Mouse (Mus musculus) hindbrain, embryonic 13.5 days (tissue): ENCODE measurements around the gene C2cd4d. TPM values are rescaled to one million over a fixed set of nuclear protein-coding genes. Genes with fewer than 3 reads are reported as not detected.

Source experiments
- ATAC-seq: fragments of 200-750 bp; cut with Nextera tagmentation; 2 replicates; pipeline ENCODE4 v1.8.0; 2017; ENCODE audit warnings: moderate TSS enrichment; ENCODE audit not compliant: low FRiP score
- H3K27ac ChIP-seq: fragments of 300-500 bp; sonication (generic); 2 replicates; pipeline ENCODE4 v1.5.1; 2015; ENCODE audit warnings: inconsistent platforms, mild to moderate bottlenecking, moderate library complexity
- H3K27me3 ChIP-seq: fragments of 300-500 bp; sonication (generic); 2 replicates; pipeline ENCODE4 v1.6.1; 2015; ENCODE audit warnings: mild to moderate bottlenecking, inconsistent platforms
- H3K36me3 ChIP-seq: fragments of 300-500 bp; sonication (generic); 2 replicates; pipeline ENCODE4 v1.6.1; 2015; ENCODE audit warnings: mild to moderate bottlenecking, inconsistent platforms
- H3K4me1 ChIP-seq: fragments of 300-500 bp; sonication (generic); replicated peaks from 2 replicates; pipeline ENCODE4 v1.6.1; 2015; ENCODE audit warnings: inconsistent platforms
- H3K4me2 ChIP-seq: fragments of 300-500 bp; sonication (generic); 2 replicates; pipeline ENCODE4 v1.6.1; 2015; ENCODE audit warnings: inconsistent platforms, mild to moderate bottlenecking, moderate library complexity
- H3K4me3 ChIP-seq: fragments of 300-500 bp; sonication (generic); 2 replicates; pipeline ENCODE4 v1.5.1; 2015; ENCODE audit warnings: mild to moderate bottlenecking, inconsistent platforms
- H3K9ac ChIP-seq: fragments of 300-500 bp; sonication (generic); 2 replicates; pipeline ENCODE4 v1.6.1; 2015; ENCODE audit warnings: mild to moderate bottlenecking, inconsistent platforms
- H3K9me3 ChIP-seq: fragments of 300-500 bp; sonication (generic); 2 replicates; pipeline ENCODE4 v1.6.1; 2016; ENCODE audit warnings: inconsistent platforms
- WGBS: fragments of 180-500 bp; shearing (Covaris S2); methylation state at CpG from one replicate; pipeline ENCODE4 v1.1.7; 2015; 5-methylcytosine and 5-hydroxymethylcytosine counted together
- polyA plus RNA-seq: library from polyadenylated mRNA; unstranded; fragments of >200 nt; fragmentation: Nextera tagmentation; extraction: Ambion mirVana; gene quantifications from 2 replicates; pipeline ENCODE4 v1.2.1, GENCODE M21; 2015

The C2cd4d gene
- polyA plus RNA-seq, 1 experiment from 2014 or later = 1.8 TPM

DNA sequence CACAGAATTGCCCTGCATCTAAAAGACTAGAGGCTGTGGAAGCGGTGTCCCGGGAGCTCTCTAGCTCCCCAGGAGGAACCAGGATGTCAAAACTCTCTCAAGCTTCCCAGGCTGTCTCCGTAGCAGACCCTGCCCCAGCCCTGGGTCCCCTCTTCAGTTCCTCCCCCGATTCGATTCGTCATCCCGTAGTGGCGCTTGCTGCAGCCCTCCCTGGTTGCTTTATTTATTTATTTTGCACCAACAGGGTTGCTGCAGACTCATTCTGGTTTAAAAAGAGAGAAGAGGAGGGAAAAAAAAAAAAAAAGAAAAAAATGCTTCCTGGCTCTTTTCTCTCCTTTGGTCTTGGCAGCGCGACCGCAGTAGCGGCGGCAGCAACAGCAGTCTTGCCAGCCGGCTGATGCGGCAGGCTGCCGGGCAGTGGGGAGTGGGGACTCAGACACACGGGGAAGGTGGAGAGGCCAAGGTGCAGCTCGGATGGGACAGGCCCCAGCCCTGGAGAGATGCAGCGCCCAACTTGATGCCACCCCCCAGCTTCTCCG, 36.8 kb downstream of the C2cd4d start:
- no peaks in the 10 kb centered on the region for H3K9me3 ChIP-seq
- WGBS = 2% methylated on average over 20 of the region's 20 CpGs
- no peaks in the 10 kb centered on the region for H3K36me3 ChIP-seq
- H3K4me2 ChIP-seq = peak overlapping the region; percentile 76
- ATAC-seq = peak; percentile 65
- peaks cover 54% of the 10 kb centered on the region for H3K27me3 ChIP-seq
- peaks cover 23% of the 10 kb centered on the region for H3K4me1 ChIP-seq
- peak overlapping the region; percentile 40 for H3K4me3 ChIP-seq
- H3K9ac ChIP-seq = peak overlapping the region; percentile 77
- H3K27ac ChIP-seq = no peak overlapping the region

DNA sequence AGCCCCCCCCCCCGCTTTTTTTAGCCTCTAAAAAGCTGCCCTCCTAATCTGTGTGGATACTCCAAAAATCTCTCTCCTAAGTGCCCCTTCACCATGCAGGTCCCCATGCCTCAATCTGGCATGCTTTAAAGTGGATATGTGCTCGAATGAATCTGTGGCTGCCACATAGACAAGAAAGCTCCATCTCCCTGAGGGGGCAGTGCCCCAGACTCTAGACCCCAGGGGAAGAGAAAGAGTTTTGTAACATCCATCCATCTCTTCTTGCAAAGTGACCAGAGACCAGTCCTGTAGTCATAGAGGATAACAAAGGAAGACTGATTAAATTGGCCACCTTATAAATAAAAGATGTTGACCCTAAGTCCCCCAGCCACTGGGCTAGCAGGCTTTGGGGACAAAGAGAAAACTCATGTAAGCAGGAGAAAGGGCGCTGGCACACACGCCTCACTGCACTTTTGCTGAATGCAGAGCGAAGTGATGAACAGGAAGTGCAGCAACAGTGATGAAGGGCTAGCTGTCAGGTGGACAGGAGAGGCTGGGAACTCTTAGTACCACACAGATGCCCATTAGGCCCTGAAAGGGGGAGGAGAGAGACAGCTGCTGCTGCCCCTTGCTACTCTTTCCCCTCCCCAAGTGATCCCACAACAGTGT, 37.5 kb downstream of the C2cd4d start:
- peaks cover 54% of the 10 kb centered on the region for H3K27me3 ChIP-seq
- peak overlapping the region; percentile 40; the same call in 1 of the 2 replicates for H3K4me3 ChIP-seq
- peaks cover 30% of the 10 kb centered on the region for H3K4me1 ChIP-seq
- H3K27ac ChIP-seq = no peak overlapping the region
- WGBS = 14% methylated on average over 5 of the region's 5 CpGs
- no peaks in the 10 kb centered on the region for H3K36me3 ChIP-seq
- peak overlapping the region; percentile 76 for H3K4me2 ChIP-seq
- peak overlapping the region; percentile 77 for H3K9ac ChIP-seq
- H3K9me3 ChIP-seq = no peaks in the 10 kb centered on the region
- peak; percentile 15 for ATAC-seq

DNA sequence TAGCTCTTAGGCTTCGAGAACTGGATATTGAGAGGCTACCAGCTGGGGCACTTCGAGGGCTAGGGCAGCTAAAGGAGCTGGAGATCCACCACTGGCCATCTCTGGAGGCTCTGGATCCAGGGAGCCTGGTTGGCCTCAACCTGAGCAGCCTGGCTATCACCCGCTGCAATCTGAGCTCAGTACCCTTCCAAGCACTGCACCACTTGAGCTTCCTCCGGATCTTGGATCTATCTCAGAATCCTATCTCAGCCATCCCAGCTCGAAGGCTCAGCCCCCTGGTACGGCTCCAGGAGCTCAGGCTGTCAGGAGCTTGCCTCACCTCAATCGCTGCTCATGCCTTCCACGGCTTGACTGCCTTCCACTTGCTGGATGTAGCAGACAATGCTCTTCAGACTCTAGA, 40.2 kb downstream of the C2cd4d start:
- Histone ChIP-seq H3K4me3 (no peak overlapping the region), H3K4me1 (peaks cover 33% of the 10 kb centered on the region), H3K27me3 (peaks cover 43% of the 10 kb centered on the region), H3K9me3 (no peaks in the 10 kb centered on the region), H3K27ac (no peak overlapping the region), H3K36me3 (no peaks in the 10 kb centered on the region), H3K9ac (no peak overlapping the region), H3K4me2 (no peak overlapping the region)
- no peak for ATAC-seq
- 81% methylated on average over 8 of the region's 8 CpGs for WGBS

DNA sequence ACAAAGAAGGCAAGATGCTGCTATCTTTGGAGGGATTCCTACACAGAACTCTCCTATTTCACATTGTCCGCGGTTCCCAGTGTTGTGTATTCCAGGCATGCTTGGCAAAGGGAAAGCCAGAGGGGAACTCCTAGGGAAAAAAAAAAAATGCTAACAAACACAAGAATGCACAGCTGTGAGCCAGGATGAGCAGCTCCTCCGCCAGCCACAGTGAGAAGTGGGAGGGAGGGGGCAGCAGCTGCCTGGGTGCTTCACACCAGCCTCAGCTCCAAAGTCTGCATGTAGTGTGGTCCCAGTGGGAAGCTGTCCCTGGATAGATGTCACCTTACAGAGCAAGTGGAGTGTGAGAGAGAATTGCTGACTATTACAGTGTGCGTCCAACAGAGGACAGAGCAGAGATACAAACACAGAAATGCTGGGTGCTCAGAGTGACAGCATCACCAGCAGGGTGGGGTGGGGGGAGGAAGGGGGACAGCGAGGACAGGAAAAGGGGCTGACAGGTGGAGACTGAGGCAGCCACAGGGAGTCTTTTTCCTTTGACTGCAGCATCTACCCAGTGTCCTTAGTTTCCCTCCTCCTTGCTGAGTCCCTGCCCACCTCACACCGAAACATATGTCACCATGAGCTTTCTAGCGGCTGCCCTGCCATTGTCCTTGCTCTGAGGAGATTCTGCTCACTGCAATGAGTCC, 42.3 kb downstream of the C2cd4d start:
- Histone ChIP-seq H3K4me2 (no peak overlapping the region), H3K36me3 (no peaks in the 10 kb centered on the region), H3K4me3 (no peak overlapping the region), H3K9ac (peak overlapping the region; percentile 51), H3K4me1 (peaks cover 22% of the 10 kb centered on the region), H3K9me3 (no peaks in the 10 kb centered on the region), H3K27ac (peak overlapping the region; percentile 44), H3K27me3 (peaks cover 35% of the 10 kb centered on the region)
- WGBS = 16% methylated on average over 7 of the region's 7 CpGs
- ATAC-seq = peak; percentile 38

DNA sequence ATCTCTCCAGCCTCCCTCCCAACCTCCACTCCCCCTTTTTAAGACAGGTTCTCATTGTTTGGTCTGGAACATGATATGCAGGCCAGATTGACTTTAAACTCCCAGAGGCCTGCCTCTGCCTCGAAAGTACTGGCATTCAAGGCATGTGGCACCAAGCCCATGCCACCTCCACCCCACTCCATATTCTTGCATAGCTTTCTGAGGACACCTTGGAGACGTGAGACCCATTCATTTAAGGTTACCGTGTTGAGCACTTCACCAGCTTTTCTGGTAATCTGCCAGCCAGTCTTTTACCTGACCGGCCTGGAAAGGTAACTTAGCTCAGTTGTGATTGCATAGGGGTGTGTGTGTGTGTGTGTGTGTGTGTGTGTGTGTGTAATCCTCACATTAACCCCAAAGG, 43.3 kb downstream of the C2cd4d start:
- Histone ChIP-seq H3K4me2 (no peak overlapping the region), H3K4me1 (peaks cover 13% of the 10 kb centered on the region), H3K36me3 (no peaks in the 10 kb centered on the region), H3K27me3 (peaks cover 26% of the 10 kb centered on the region), H3K9me3 (no peaks in the 10 kb centered on the region), H3K4me3 (no peak overlapping the region), H3K27ac (no peak overlapping the region), H3K9ac (no peak overlapping the region)
- WGBS = 80% methylated on average over 4 of the region's 4 CpGs
- ATAC-seq = no peak

DNA sequence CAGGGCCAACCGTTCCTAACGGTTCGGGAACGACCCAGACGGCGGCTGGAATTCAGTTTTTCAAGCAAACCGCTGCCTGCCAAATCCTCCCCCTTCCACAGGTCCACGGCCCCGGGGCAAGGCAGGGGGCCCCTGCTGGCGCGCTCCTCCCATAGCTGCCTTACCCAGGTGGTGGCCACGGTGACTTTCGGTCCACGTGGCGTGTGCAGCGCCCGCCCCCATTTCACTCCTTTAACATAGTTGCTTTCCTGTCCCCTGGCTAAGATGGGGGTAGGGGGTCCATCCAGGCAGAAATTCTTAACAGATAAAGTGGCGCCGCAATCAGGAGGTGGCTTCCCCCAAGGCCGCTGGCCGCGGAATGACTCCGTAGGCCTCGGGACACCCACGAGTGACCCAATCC, 50.3 kb downstream of the C2cd4d start:
- peak overlapping the region; percentile 78 for H3K9ac ChIP-seq
- peak overlapping the region; percentile 88 for H3K27ac ChIP-seq
- H3K36me3 ChIP-seq = no peaks in the 10 kb centered on the region
- no peaks in the 10 kb centered on the region for H3K27me3 ChIP-seq
- H3K4me3 ChIP-seq = peak overlapping the region; percentile 59
- H3K9me3 ChIP-seq = no peaks in the 10 kb centered on the region
- H3K4me1 ChIP-seq = peaks cover 17% of the 10 kb centered on the region
- 5% methylated on average over 25 of the region's 25 CpGs for WGBS
- peak overlapping the region; percentile 89 for H3K4me2 ChIP-seq
- ATAC-seq = peak; percentile 74

DNA sequence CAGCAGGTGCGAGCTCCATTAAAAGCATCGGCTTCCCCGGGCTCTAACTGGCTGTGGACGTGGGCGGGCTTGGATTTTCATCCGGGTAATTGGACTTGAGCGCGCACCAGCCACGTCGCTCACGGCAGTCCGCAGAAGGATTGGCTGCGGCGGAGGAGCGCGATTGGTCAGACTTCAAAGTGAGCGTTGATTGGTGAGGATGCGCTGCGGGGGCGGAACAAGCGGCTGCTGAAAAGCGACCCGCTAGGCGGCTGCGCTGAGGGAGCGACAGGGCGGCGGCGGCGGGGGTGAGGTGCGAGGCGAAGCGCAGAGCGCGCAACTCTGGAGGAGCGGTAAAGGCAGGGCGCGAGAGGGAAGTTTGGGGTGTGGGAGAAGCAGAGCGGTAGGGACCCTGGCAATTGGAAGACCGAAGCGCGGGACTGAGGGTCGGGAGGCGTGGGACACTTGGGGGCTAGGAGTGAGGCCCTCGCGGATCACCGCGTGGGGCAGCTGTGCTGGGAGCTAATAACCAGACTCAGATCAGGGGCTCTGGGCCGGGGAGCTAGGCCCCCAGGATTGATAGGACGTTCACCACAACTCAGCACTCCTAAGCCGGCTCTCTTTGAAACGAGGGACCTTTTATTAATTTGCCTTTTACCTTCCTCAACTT, 50.9 kb downstream of the C2cd4d start, which contains the start of gene Tdrkh:
TSS of gene Tdrkh (plus strand) at position 243 of the 649 bp plus-strand sequence.
- H3K27ac ChIP-seq = peak within 1 kb of the TSS; percentile 88
- H3K4me2 ChIP-seq = peak within 1 kb of the TSS; percentile 89
- peaks cover 17% of the 10 kb centered on the region for H3K4me1 ChIP-seq
- H3K9me3 ChIP-seq = no peaks in the 10 kb centered on the region
- ATAC-seq = peak; percentile 99
- peak within 1 kb of the TSS; percentile 59 for H3K4me3 ChIP-seq
- no peaks in the 10 kb centered on the region for H3K27me3 ChIP-seq
- no peaks in the 10 kb centered on the region for H3K36me3 ChIP-seq
- H3K9ac ChIP-seq = peak within 1 kb of the TSS; percentile 78
- WGBS = 5% methylated on average over 52 of the region's 52 CpGs

Other genes with a start within 250 kb of the C2cd4d start
- gene Gm10696, start 184.2 kb upstream of the C2cd4d start, polyA plus RNA-seq = not detected in 2 replicates
- not detected in 2 replicates for gene Gm5286, start 165.7 kb upstream of the C2cd4d start, polyA plus RNA-seq
- gene Gm4778, start 98.4 kb upstream of the C2cd4d start, polyA plus RNA-seq = not detected in 2 replicates
- gene Them4, start 52.3 kb upstream of the C2cd4d start, polyA plus RNA-seq = 41.0 and 41.5 TPM in 2 replicates
- gene Them5, start 20.3 kb upstream of the C2cd4d start, polyA plus RNA-seq = 0.13 TPM in 1 of 2 replicates, not detected in the other
- 0.42 and 0.50 TPM in 2 replicates for gene Rorc, start 10.4 kb downstream of the C2cd4d start, polyA plus RNA-seq
- gene Lingo4, start 36.1 kb downstream of the C2cd4d start, polyA plus RNA-seq = 0.81 and 0.96 TPM in 2 replicates
- 58.8 and 59.7 TPM in 2 replicates for gene Tdrkh, start 50.8 kb downstream of the C2cd4d start, polyA plus RNA-seq
- 58.8 and 62.2 TPM in 2 replicates for gene Mrpl9, start 80.9 kb downstream of the C2cd4d start, polyA plus RNA-seq
- 1.0 and 1.5 TPM in 2 replicates for gene Oaz3, start 81.5 kb downstream of the C2cd4d start, polyA plus RNA-seq
- gene Celf3, start 115.9 kb downstream of the C2cd4d start, polyA plus RNA-seq = 294 and 312 TPM in 2 replicates
- 25.0 and 27.1 TPM in 2 replicates for gene Riiad1, start 117.9 kb downstream of the C2cd4d start, polyA plus RNA-seq
- gene Snx27, start 220.3 kb downstream of the C2cd4d start, polyA plus RNA-seq = 73.6 and 74.7 TPM in 2 replicates